Mouse (Mus musculus) heart, postnatal 36 days (tissue): ENCODE results near the gene Haus6. TPM values are rescaled to one million over a fixed set of nuclear protein-coding genes. Genes with fewer than 3 reads are reported as not detected.

Source experiments
- total RNA-seq, 2 experiments: library from RNA; stranded (reverse); gene quantifications; 2 replicates each; pipeline ENCODE4 v1.2.3; 2021

Haus6 gene
- total RNA-seq, 2 experiments from 2014 or later, result 3.9 to 8.1 TPM

Other genes starting within 250 kb of the Haus6 start
- not detected for gene Saxo1, start 53.7 kb downstream of the Haus6 start, total RNA-seq
- gene Rraga, start 36.4 kb downstream of the Haus6 start, total RNA-seq, result 10 to 100 TPM; 56.5 to 58.4 TPM
- gene Plin2, start 58.0 kb upstream of the Haus6 start, total RNA-seq, result 100 to 1,000 TPM; 140 to 163 TPM
- gene Dennd4c, start 136.5 kb upstream of the Haus6 start, total RNA-seq, result 10 to 100 TPM; 31.0 to 37.9 TPM
- gene Rps6, start 245.4 kb upstream of the Haus6 start, total RNA-seq, result 100 to 1,000 TPM; 492 to 522 TPM